Mouse (Mus musculus): ENCODE data around the gene Btbd11.

DNA sequence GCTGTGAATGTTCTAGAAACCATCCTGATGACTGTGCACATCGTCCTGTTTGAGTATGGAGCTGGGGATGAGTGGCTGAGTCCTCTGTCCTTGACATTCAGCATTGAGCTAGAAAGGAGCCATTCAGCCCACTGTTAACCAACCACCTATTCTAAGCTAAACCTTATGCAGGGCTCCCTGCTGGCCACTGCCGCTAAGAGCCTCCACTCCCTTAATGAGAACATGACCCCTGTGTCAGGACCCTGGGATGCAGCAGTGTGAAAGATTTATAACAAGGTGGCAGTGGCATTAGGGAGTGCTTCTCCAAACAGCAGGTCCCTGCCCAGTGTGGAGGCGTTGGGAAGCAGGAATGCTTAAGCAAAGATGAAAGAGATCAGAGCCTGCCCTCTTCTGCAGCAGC is 123.7 kb downstream of the Btbd11 start:
- TF ChIP-seq CTCF (conservative IDR thresholded peaks at IDR 0.05; ENCODE audit: low read length) (no peak), POU5F1 (IDR thresholded peaks at IDR 0.05; ENCODE audit: borderline replicate concordance, low read length) (no peak), NANOG (IDR thresholded peaks at IDR 0.05; ENCODE audit: borderline replicate concordance, low read length) (no peak)

Data from E14TG2a.4 (cell line).